Mouse (Mus musculus) cerebellum, postnatal 10 days (tissue): ENCODE results near the gene Rbfox1.

Experiments used
- DNase-seq, 2 experiments: peaks; one replicate each; pipeline ENCODE4 v3.0.0; 2021; ENCODE audit warnings: mixed read lengths in 2 of 2

The Rbfox1 gene

GRCm38 (mm10) chr16:6962508-6962907 lies 1077.4 kb downstream of the Rbfox1 start:
- no peak for DNase-seq

- DNase-seq, result no peak
Measured at GRCm38 (mm10) chr16:6963533-6963932, 1078.4 kb downstream of the Rbfox1 start.

GRCm38 (mm10) chr16:6964720-6965583 lies 1079.8 kb downstream of the Rbfox1 start:
- DNase-seq, result no peak

- DNase-seq, result no peak
Measured at GRCm38 (mm10) chr16:6969986-6970385, 1084.8 kb downstream of the Rbfox1 start.

- no peak for DNase-seq
Measured at GRCm38 (mm10) chr16:6976341-6976740, 1091.2 kb downstream of the Rbfox1 start.

GRCm38 (mm10) chr16:6983947-6984346 lies 1098.8 kb downstream of the Rbfox1 start:
- peak in 1 of 2 experiments; percentile 14 for DNase-seq

GRCm38 (mm10) chr16:6986031-6986430 lies 1100.9 kb downstream of the Rbfox1 start:
- DNase-seq, result peak; percentile 93 to 94

- no peak for DNase-seq
Measured at GRCm38 (mm10) chr16:6986494-6986893, 1101.3 kb downstream of the Rbfox1 start.

- DNase-seq, result no peak
Measured at GRCm38 (mm10) chr16:6992251-6992650, 1107.1 kb downstream of the Rbfox1 start.

- peak in 1 of 2 experiments; percentile 13 for DNase-seq
Measured at GRCm38 (mm10) chr16:6993180-6993579, 1108.0 kb downstream of the Rbfox1 start.

- no peak for DNase-seq
Measured at GRCm38 (mm10) chr16:6997109-6997508, 1112.0 kb downstream of the Rbfox1 start.

- DNase-seq, result no peak
Measured at GRCm38 (mm10) chr16:6997834-6998233, 1112.7 kb downstream of the Rbfox1 start.

GRCm38 (mm10) chr16:7004565-7004964 lies 1119.4 kb downstream of the Rbfox1 start:
- no peak for DNase-seq

- DNase-seq, result peak; percentile 78 to 80
Measured at GRCm38 (mm10) chr16:7005478-7005877, 1120.3 kb downstream of the Rbfox1 start.

GRCm38 (mm10) chr16:7017310-7017709 lies 1132.2 kb downstream of the Rbfox1 start:
- peak; percentile 70 to 74 for DNase-seq

- DNase-seq, result no peak
Measured at GRCm38 (mm10) chr16:7034231-7034630, 1149.1 kb downstream of the Rbfox1 start.

GRCm38 (mm10) chr16:7036566-7036965 lies 1151.4 kb downstream of the Rbfox1 start:
- DNase-seq, result no peak

GRCm38 (mm10) chr16:7036988-7037387 lies 1151.8 kb downstream of the Rbfox1 start:
- DNase-seq, result no peak

- DNase-seq, result peak; percentile 54 to 61
Measured at GRCm38 (mm10) chr16:7038639-7039260, 1153.6 kb downstream of the Rbfox1 start.

- peak; percentile 52 to 62 for DNase-seq
Measured at GRCm38 (mm10) chr16:7039404-7040367, 1154.5 kb downstream of the Rbfox1 start.

GRCm38 (mm10) chr16:7040691-7041090 lies 1155.5 kb downstream of the Rbfox1 start:
- peak; percentile 25 to 47 for DNase-seq

GRCm38 (mm10) chr16:7047421-7047820 lies 1162.3 kb downstream of the Rbfox1 start:
- DNase-seq, result no peak
